ENCODE assay signal across 16 mouse cellular contexts in the genomic region with DNA sequence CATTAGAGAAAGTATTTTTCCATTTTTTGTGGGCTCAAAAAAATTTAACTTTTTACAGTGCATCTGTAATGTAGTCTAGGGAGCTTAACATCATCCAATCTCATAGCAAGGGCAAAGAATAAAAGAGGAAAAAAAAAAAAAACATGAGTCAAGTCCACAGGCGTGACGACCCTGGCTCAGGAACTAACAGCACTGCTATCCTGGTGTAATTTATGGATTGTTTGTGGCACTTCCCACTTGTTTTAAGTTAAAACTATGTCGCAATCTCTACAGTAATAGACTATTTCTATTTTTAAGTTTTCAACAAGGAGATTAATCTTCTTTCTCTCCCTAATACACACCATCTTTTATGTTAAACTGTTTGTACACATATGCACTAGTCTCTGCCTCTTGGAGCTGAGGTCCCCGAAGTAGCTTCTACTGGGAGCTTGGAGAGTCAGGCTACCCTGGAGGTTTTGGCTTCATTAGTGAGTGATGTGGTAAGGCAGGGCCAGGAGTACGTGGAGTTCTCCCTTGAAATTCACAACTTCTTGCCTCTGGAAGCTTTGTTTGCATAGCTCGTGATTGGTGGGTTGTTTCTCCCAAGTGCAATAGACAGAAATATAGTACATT.
"Had no signal": no experiment of that assay in that cellular context is flagged by ENCODE, and none has a peak within 500 bp of the region (broad histone marks: within the 10 kb centered on the region; RNA-seq: fewer than 3 reads in every experiment).

No protein-coding gene starts in this region.

- H3K36me3 ChIP-seq: limb, embryonic 10.5 days; liver, embryonic 15.5 days; midbrain, embryonic 15.5 days; neural tube, embryonic 13.5 days had no signal

- DNase-seq: kidney, postnatal 10 days; kidney, postnatal 4 days; retina, postnatal 1 day; right cerebral cortex, postnatal 4 days; spleen, adult 18-20 months; thymus, postnatal 4 days had no signal

- H3K27ac ChIP-seq: left cerebral cortex, adult 2 months; limb, embryonic 10.5 days; liver, embryonic 15.5 days; macrophage; midbrain, embryonic 15.5 days; neural tube, embryonic 13.5 days had no signal

- H3K4me3 ChIP-seq: left cerebral cortex, adult 2 months; limb, embryonic 10.5 days; liver, embryonic 15.5 days; megakaryocyte, embryonic 14.5 days; midbrain, embryonic 15.5 days; neural tube, embryonic 13.5 days had no signal

- H3K9me3 ChIP-seq: limb, embryonic 10.5 days; liver, embryonic 15.5 days; megakaryocyte, embryonic 14.5 days; midbrain, embryonic 15.5 days; neural tube, embryonic 13.5 days had no signal

- H3K9ac ChIP-seq: liver, embryonic 15.5 days; midbrain, embryonic 15.5 days; neural tube, embryonic 13.5 days had no signal

- ATAC-seq: intestine, postnatal 0 days; midbrain, embryonic 15.5 days had no signal

- H3K4me2 ChIP-seq: liver, embryonic 11.5 days; liver, embryonic 15.5 days; midbrain, embryonic 11.5 days; midbrain, embryonic 15.5 days; neural tube, embryonic 13.5 days had no signal
